Mouse (Mus musculus) heart, embryonic 14.5 days (tissue): Measurements from ENCODE around the gene Galr3. TPM values are rescaled to one million over a fixed set of nuclear protein-coding genes. Genes with fewer than 3 reads are reported as not detected.

ENCODE experiments used
- ATAC-seq: fragments of 200-750 bp; cut with Nextera tagmentation; 2 replicates; pipeline ENCODE4 v1.8.0; 2017; ENCODE audit warnings: low read depth, moderate TSS enrichment; ENCODE audit not compliant: insufficient number of reproducible peaks, insufficient read depth, low FRiP score
- H3K27ac ChIP-seq, 2 experiments: fragments of 200-500 bp in 1 of 2; fragments of 300-500 bp in 1 of 2; sonication (generic) in 1 of 2; replicated peaks in 1 of 2; 2 replicates each; pipeline ENCODE4 v1.5.1; 2012 to 2014; ENCODE audit warnings: low read depth in 2 of 2, low read length in 2 of 2, control low read depth in 1 of 2, mild to moderate bottlenecking in 1 of 2, mixed read lengths in 1 of 2; ENCODE audit not compliant: control insufficient read depth in 1 of 2, insufficient read depth in 1 of 2
- H3K27me3 ChIP-seq: fragments of 300-500 bp; sonication (generic); 2 replicates; pipeline ENCODE4 v1.6.1; 2014; ENCODE audit warnings: mild to moderate bottlenecking, low read length, control low read depth; ENCODE audit not compliant: control insufficient read depth, insufficient read depth
- H3K36me3 ChIP-seq: fragments of 300-500 bp; sonication (generic); 2 replicates; pipeline ENCODE4 v1.6.1; 2014; ENCODE audit warnings: mild to moderate bottlenecking, control low read depth, low read length, mixed read lengths; ENCODE audit not compliant: control insufficient read depth, insufficient read depth
- H3K4me1 ChIP-seq, 2 experiments: fragments of 200-500 bp in 1 of 2; fragments of 300-500 bp in 1 of 2; sonication (generic) in 1 of 2; 2 replicates each; pipeline ENCODE4 v1.6.1; 2012 to 2014; ENCODE audit warnings: low read length in 2 of 2, control low read depth in 1 of 2, mixed read lengths in 1 of 2; ENCODE audit not compliant: control insufficient read depth in 2 of 2, insufficient read depth in 2 of 2
- H3K4me2 ChIP-seq: fragments of 300-500 bp; sonication (generic); 2 replicates; pipeline ENCODE4 v1.6.1; 2014; ENCODE audit warnings: mild to moderate bottlenecking, low read length
- H3K4me3 ChIP-seq, 2 experiments: fragments of 200-500 bp in 1 of 2; fragments of 300-500 bp in 1 of 2; sonication (generic) in 1 of 2; 2 replicates each; pipeline ENCODE4 v1.5.1; 2012 to 2014; ENCODE audit warnings: low read length in 2 of 2, mild to moderate bottlenecking in 2 of 2, control low read depth in 1 of 2, low read depth in 1 of 2, moderate library complexity in 1 of 2; ENCODE audit not compliant: control insufficient read depth in 1 of 2, insufficient read depth in 1 of 2
- H3K9ac ChIP-seq: fragments of 300-500 bp; sonication (generic); 2 replicates; pipeline ENCODE4 v1.6.1; 2014; ENCODE audit warnings: mild to moderate bottlenecking, low read length
- H3K9me3 ChIP-seq: fragments of 300-500 bp; sonication (generic); 2 replicates; pipeline ENCODE4 v1.6.1; 2016; ENCODE audit warnings: low read length, control low read depth; ENCODE audit not compliant: control insufficient read depth
- WGBS: fragments of 180-500 bp; shearing (Covaris S2); extraction: QIAGEN DNeasy Blood & Tissue Kit; methylation state at CpG from one replicate; pipeline ENCODE4 v1.1.7; 2014; 5-methylcytosine and 5-hydroxymethylcytosine counted together
- polyA plus RNA-seq: library from polyadenylated mRNA; unstranded; fragments of >200 nt; fragmentation: Nextera tagmentation; extraction: Ambion mirVana; gene quantifications from 2 replicates; pipeline ENCODE4 v1.2.1, GENCODE M21; 2014

The Galr3 gene
- polyA plus RNA-seq, 1 experiment from 2014 or later, result not detected

GRCm38 (mm10) chr15:79048186-79048585, 6.5 kb downstream of the Galr3 start:
- Histone ChIP-seq H3K4me2 (no peak overlapping the region), H3K27ac (no peak overlapping the region), H3K9ac (no peak overlapping the region), H3K4me3 (no peak overlapping the region), H3K4me1 (peaks cover 3% of the 10 kb centered on the region in 2 experiments; a peak in 3 of 4 replicates), H3K27me3 (peaks cover 8% of the 10 kb centered on the region), H3K36me3 (peaks cover 7% of the 10 kb centered on the region), H3K9me3 (no peaks in the 10 kb centered on the region)
- ATAC-seq, result no peak
- WGBS, result 69% methylated on average over 4 of the region's 4 CpGs

- peaks cover 28% of the 10 kb centered on the region for H3K36me3 ChIP-seq
- H3K4me3 ChIP-seq, result no peak overlapping the region
- 59% methylated on average over 9 of the region's 9 CpGs for WGBS
- no peak overlapping the region for H3K4me2 ChIP-seq
- no peak overlapping the region for H3K27ac ChIP-seq
- H3K9me3 ChIP-seq, result no peaks in the 10 kb centered on the region
- no peak overlapping the region for H3K9ac ChIP-seq
- H3K4me1 ChIP-seq, result peaks cover 0 to 3% of the 10 kb centered on the region in 2 experiments; a peak in 1 of 4 replicates
- no peaks in the 10 kb centered on the region; the same call in 1 of the 2 replicates for H3K27me3 ChIP-seq
- ATAC-seq, result no peak
These were observed 8.6 kb downstream of the Galr3 start for GRCm38 (mm10) chr15:79050160-79050845.

GRCm38 (mm10) chr15:79050964-79051363, 9.3 kb downstream of the Galr3 start:
- H3K27me3 ChIP-seq, result no peaks in the 10 kb centered on the region
- ATAC-seq, result no peak
- H3K4me3 ChIP-seq, result no peak overlapping the region
- no peak overlapping the region for H3K4me2 ChIP-seq
- H3K27ac ChIP-seq, result no peak overlapping the region
- WGBS, result 77% methylated on average over 2 of the region's 2 CpGs
- H3K9ac ChIP-seq, result no peak overlapping the region
- H3K9me3 ChIP-seq, result no peaks in the 10 kb centered on the region
- peaks cover 0 to 3% of the 10 kb centered on the region in 2 experiments; a peak in 1 of 4 replicates for H3K4me1 ChIP-seq
- H3K36me3 ChIP-seq, result peaks cover 35% of the 10 kb centered on the region

- ATAC-seq, result no peak
These were observed 10.0 kb downstream of the Galr3 start for GRCm38 (mm10) chr15:79051461-79052360.

GRCm38 (mm10) chr15:79052366-79052765, 10.7 kb downstream of the Galr3 start:
- H3K4me3 ChIP-seq, result no peak overlapping the region
- ATAC-seq, result no peak
- 78% methylated on average over 2 of the region's 2 CpGs for WGBS
- no peak overlapping the region for H3K9ac ChIP-seq
- no peak overlapping the region for H3K27ac ChIP-seq
- peaks cover 49% of the 10 kb centered on the region for H3K36me3 ChIP-seq
- H3K27me3 ChIP-seq, result no peaks in the 10 kb centered on the region
- H3K4me2 ChIP-seq, result no peak overlapping the region
- H3K4me1 ChIP-seq, result peaks cover 0 to 3% of the 10 kb centered on the region in 2 experiments; a peak in 1 of 4 replicates
- no peaks in the 10 kb centered on the region for H3K9me3 ChIP-seq

More at GRCm38 (mm10) chr15:79051461-79052360, 10.0 kb downstream of the Galr3 start:
- no peaks in the 10 kb centered on the region for H3K27me3 ChIP-seq
- peaks cover 42% of the 10 kb centered on the region for H3K36me3 ChIP-seq
- no peak overlapping the region for H3K9ac ChIP-seq
- no peak overlapping the region for H3K4me2 ChIP-seq
- H3K27ac ChIP-seq, result no peak overlapping the region
- WGBS, result 74% methylated on average over 13 of the region's 13 CpGs
- no peaks in the 10 kb centered on the region for H3K9me3 ChIP-seq
- peaks cover 0 to 3% of the 10 kb centered on the region in 2 experiments; a peak in 1 of 4 replicates for H3K4me1 ChIP-seq
- no peak overlapping the region for H3K4me3 ChIP-seq

GRCm38 (mm10) chr15:79056601-79057000, 14.9 kb downstream of the Galr3 start:
- Histone ChIP-seq H3K4me1 (peaks cover 0 to 8% of the 10 kb centered on the region in 2 experiments; a peak in 2 of 4 replicates), H3K27ac (no peak overlapping the region), H3K4me2 (no peak overlapping the region), H3K36me3 (peaks cover 85% of the 10 kb centered on the region), H3K9ac (no peak overlapping the region), H3K4me3 (no peak overlapping the region), H3K9me3 (no peaks in the 10 kb centered on the region), H3K27me3 (no peaks in the 10 kb centered on the region)
- WGBS, result 89% methylated on average over 7 of the region's 7 CpGs
- no peak for ATAC-seq

- H3K4me2 ChIP-seq, result no peak overlapping the region
- no peak overlapping the region for H3K27ac ChIP-seq
- no peak overlapping the region for H3K9ac ChIP-seq
- no peak overlapping the region for H3K4me3 ChIP-seq
- peaks cover 82% of the 10 kb centered on the region for H3K36me3 ChIP-seq
- H3K27me3 ChIP-seq, result no peaks in the 10 kb centered on the region
- H3K4me1 ChIP-seq, result peaks cover 0 to 13% of the 10 kb centered on the region in 2 experiments; a peak in 2 of 4 replicates
- ATAC-seq, result no peak
- no peaks in the 10 kb centered on the region for H3K9me3 ChIP-seq
- 72% methylated on average over 6 of the region's 6 CpGs for WGBS
These were observed 16.2 kb downstream of the Galr3 start for GRCm38 (mm10) chr15:79057850-79058249.
